Mouse (Mus musculus) T-helper 1 cell (primary cell): Measurements from ENCODE around the gene Fam78a.

Experiments
- in situ Hi-C: fragments of 300-600 bp; cut with MboI, MseI; formaldehyde crosslinking; loops from one replicate; pipeline ENCODE4 v1.15.1; 2025; ENCODE audit warnings: high pct_unique_total_duplicates

Gene Fam78a

DNA sequence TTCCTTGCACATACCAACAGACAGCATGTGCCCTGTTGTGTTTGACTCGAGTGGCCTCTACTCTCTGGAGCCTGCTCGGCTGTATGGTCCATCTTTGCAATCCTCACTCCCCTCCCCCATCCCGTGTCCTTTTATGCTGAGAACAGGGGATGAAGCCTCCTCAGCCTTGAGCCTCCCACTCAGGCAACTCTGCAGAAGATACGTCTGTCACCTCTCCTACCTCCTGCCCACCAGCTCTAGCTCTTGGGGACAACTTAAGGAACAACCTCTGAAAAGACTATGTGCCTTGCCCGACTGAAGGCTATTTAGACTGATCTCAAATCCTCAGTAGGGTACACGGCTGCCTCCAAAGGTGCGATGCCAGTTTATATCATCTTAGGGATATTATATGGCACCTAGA, 18.9 kb upstream of the Fam78a start:
- in situ Hi-C loops, result no loop called here

DNA sequence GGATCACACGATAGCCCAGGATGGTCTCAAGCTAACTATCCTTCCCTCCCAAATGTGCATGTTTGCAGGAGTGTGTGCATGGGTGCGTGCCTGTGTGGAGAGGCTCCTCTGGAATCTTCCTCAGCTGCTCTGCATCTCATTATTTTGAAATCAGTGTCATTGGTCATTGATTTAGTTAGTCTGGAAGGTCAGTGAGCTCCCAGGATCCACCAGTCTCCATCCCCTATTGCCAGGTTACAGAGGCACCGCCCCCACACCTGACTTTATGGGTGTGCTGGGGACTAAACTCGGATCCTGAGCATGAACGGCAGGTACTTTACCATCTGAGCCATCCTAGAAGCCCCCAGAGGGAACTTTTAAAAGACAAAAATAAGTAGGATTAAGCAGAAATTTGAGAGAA, 18.3 kb upstream of the Fam78a start:
- in situ Hi-C loops, result no loop called here

DNA sequence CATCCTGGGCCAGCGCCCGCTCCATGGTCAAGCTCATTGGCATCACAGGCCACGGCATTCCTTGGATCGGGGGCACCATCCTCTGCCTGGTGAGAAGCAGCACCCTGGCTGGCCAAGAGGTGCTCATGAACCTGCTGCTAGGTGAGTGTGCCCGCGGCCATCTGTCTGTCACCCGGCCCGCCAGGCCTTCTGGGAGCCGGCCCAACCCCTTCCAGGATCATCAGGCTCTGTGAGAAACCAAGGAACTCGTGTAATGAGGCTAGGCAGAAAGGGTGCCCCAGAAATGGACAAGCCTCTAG, 11.4 kb upstream of the Fam78a start:
- in situ Hi-C loops, result no loop called here

DNA sequence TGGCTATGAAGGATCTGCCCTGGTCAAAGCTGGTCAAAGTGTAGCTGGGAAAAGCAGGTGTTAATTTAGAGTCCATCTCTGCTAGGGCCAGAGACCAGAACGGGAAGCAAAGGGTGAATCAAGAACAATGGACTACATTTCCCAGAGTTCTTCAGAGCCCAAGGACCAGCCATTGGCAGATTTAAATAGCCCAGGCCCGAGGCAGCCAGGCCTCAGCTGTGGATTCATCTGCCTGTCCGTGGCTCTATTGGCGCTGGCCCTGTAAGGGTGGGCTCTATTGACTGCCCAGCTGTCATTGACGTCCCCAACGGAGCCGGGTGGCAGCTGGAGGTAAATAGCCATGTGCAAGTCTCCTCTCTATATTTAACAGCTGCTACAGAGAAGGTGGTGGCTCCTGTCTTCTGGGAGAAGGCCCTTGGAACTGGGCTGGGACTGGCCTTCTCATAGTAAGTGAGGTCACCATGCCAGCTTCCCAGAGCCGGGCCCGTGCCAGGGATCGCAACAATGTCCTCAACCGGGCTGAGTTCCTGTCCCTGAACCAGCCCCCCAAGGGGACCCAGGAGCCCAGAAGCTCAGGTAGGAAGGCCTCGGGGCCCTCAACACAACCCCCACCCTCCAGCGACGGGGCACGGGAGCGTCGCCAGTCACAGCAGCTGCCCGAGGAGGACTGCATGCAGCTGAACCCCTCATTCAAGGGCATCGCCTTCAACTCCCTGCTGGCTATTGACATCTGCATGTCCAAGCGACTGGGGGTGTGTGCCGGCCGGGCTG, 10.9 kb upstream of the Fam78a start, which contains the start of gene Plpp7:
Gene Plpp7, plus strand, starts transcription at position 178 of the 771 bp plus-strand sequence.
- in situ Hi-C loops, result no loop called here

DNA sequence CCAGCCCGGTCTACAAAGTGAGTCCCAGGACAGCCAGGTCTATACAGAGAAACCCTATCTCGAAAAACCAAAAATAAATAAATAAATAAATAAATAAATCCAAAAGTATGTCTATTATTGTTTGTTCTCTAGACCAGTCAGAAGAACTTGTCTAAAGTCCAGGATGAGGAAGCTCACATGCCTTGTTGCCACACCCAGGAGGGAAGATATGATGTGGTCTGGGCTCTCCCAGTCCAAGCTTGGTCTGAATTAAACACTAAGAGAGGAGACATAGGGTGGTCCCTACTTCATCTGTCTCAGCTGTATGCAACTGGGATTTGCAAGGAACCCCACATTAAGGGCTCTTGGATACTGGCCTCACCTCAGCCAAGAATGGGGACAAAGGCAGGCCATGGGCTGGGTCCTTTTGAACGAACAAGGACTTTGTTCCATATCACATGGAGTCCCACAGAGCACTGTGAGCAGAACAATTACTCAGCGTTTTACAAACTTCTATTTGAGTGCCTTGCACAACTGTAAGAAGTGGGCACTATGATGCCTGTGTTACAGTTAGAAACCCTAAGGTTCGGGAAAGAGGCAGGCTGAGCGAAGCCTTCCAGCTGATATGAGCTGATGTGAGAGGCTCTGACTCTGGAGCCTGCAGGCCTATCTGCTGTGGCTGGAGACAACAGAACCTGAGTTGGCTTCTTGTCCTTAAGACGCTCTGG, 9.5 kb upstream of the Fam78a start:
- in situ Hi-C loops, result no loop called here

DNA sequence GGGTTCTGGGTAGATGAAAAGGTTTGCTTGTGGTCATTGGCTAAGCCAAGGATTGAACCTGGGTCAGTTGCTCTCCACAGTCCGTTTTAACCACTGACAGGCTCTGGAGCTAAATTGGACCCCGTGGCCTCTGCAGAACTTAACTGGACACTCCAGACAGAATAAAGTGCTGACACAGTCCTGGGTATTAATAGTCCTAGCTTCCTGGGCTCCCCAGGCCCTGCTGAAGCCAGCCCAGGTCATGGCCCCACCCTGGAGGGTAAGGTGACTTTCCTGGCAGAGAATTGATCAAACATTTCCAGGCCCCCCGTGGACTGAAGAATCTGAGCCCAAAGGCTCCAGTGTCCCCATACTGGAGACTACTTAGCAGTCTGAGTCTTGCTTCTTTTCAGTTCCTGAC, 7.3 kb upstream of the Fam78a start:
- in situ Hi-C loops, result no loop called here

DNA sequence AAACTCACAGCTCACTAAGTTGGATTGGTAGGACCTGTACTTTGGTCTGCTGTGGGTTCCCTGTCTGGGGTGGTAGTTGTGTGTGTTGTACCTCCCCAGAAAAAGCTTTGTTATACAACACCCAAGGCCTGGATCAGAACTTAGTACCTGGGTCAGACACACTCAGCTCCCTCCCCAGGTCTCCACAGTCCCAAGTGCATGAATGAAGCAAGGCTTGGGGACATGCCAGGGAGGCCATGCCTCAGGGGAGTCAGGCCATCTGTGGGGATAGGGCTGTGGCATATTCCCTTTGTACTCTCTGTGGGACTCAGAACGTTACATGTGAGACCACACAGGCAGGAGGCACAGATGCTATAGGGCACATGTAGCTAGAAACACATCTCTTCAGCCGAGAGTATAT, 5.5 kb upstream of the Fam78a start:
- in situ Hi-C loops, result no loop called here

DNA sequence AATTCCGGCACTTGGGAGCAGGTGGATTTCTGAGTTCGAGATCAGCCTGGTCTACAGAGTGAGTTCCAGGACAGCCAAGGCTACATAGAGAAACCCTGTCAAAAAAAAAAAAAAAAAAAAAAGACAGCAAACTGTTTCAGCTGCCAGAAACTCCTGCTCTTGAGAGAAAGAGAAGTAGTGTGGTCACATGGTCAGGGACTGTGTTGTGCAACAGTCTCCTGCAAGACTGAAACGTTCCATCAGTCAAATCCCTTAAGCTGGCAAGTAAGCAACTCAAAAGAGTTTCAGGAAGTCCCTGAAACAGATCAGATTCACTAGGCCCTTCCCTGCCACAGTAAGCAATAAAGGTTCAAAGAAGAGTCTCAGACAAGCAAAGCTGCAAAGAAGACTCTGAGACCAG, 4.9 kb upstream of the Fam78a start:
- in situ Hi-C loops, result loop anchor here (5.0 kb wide), 1 partner anchor 38 kb away; no protein-coding TSS in a partner anchor

DNA sequence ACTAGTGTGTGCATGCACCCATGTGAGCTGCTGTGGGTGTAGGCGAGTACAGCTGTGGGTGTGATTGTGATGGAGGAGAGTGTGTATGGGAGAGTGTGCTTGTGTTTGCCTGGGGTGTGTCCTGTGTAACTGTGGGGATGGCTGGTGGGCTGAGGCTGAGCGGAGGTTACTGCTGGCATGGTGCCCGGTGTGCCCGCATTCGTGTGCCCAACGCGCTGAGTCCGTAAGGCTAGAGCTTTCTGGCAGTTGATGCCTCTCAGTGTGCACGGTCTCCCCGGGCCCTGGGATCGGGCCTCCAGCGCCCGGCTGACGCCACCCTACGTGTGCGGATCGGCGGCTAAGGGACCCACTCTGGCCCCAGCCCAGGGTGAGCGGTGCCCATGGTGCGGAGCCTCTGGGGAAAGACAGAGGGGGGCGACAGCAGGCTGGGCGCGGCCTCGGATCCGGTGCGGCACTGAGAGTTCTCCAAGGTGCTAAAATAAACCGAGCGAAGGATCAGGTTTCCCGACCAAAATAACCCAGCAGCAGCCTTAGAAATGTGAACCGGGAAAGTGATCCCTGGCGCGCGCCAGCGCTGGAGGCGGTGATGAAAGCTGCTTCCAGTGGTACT, 3.8 kb upstream of the Fam78a start:
- in situ Hi-C loops, result loop anchor here (5.0 kb wide), 1 partner anchor 39 kb away; no protein-coding TSS in a partner anchor

DNA sequence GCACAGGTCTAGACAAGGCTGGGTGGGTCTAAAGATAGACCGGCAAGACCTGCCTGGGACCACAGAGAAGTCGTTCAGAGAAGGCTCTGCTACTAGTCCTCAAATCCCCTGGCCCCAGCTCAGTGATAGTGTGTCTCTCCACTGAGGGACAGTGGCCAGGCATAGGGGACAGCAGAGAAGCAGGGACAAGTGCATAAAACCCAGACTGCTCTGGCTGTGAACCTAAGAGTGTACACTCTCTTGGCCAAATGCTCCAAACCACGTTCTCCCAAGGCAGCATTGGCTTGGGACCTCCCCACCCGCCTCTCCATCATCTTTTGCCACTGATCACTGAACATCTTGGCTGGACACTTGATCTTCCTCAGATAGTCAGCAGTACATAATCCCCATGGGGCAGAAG, 2.9 kb upstream of the Fam78a start:
- in situ Hi-C loops, result loop anchor here (5.0 kb wide), 1 partner anchor 40 kb away; no protein-coding TSS in a partner anchor

DNA sequence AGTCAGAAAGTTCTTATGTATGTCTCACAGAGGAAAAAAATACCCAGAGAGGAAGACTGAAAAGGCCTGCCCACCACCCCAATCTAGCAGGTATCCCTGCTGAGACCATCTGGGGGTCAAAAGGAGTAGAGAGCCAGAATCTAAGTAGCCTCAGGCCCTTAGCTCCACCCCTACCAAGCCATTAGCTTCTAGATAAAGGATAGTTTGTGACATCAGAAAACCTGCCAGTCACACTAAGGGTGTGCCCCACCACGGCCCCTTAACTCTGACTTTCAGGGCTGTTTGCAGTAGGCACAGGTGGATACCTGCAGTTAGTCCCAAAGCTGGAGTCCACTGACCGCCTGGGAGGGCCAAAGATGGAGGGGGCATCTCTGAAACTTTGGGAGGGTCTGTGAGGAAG, 574 bp upstream of the Fam78a start:
- in situ Hi-C loops, result loop anchor here (5.0 kb wide), 1 partner anchor 42 kb away; no protein-coding TSS in a partner anchor

DNA sequence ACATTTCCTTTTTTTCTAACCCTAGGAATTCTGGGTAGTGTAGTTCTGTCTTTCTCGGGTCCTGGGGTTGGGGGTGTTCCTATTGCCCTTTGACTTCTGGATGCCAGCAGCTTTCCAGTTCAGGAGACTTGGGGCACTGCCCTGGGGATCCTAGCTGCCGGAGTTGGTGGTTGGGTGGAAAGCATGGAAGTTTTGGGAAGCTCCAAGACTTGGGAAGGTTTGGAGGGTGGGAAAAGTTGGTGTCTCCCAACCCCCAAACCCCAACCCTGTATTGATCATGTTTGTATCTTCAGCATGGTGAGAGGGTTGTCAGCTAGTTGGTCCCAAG, 179 bp upstream of the Fam78a start:
- in situ Hi-C loops, result loop anchor here (5.0 kb wide), 1 partner anchor 42 kb away; no protein-coding TSS in a partner anchor

DNA sequence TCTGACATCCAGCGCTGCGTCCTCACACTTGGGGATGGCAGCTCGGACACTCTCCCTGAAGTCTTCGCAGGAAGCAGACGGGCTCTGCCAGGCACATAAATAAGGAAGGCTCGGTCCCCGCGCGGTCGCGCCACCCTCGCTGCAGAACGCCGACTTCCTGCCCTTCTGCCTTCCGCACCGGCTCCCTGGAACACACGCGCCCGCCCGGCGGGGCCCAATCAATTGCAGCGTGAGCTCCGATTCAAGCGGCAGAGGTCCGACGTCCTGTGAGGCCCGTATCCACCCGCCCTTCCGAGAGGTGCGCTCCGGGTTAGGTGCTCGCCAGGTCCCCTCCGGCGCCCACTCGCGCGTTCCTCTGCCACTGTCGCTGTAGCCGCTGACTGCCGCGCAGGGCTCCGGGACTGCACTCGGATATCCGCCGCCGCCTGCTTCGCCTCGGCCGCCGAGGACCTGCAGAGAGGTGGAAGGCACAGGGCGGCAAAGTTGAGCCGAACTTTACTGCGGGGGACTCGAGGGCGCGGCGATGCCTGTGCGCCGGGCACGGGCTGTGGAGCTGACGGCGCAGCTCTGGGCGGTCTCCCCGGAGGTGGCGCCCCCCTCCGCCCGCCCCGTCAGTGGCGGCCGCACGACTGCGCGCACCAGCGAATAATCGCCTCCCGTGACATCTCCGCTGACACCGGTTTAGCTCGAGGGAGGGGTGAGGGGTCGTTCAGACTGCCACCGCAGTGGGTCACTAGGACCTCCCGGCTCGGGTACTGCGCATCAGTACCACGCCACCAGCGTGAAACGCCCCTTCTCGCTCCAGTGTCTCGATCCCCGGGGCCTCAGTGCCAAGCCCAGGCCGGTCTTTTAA, 1.3 kb downstream of the Fam78a start:
- in situ Hi-C loops, result no loop called here

DNA sequence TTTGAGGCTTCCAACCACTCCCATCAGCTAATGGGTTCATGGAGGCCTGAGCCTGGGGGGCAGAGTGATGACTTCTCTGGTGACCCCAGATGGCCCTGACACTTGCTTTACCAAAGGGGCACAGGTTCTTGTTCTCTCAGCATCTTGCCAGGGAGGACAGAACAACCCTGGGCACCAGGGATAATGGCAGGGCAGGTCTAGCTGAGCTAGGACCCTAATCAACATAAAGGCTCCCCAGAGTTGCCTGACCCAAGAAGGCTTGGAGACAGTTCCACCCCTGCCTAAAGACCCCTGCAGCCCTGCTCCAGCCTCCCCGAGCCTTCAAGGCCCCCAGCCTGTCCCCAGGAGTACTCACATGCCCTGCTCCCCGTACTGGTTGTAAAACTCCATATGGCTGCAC, 2.4 kb downstream of the Fam78a start:
- in situ Hi-C loops, result no loop called here

DNA sequence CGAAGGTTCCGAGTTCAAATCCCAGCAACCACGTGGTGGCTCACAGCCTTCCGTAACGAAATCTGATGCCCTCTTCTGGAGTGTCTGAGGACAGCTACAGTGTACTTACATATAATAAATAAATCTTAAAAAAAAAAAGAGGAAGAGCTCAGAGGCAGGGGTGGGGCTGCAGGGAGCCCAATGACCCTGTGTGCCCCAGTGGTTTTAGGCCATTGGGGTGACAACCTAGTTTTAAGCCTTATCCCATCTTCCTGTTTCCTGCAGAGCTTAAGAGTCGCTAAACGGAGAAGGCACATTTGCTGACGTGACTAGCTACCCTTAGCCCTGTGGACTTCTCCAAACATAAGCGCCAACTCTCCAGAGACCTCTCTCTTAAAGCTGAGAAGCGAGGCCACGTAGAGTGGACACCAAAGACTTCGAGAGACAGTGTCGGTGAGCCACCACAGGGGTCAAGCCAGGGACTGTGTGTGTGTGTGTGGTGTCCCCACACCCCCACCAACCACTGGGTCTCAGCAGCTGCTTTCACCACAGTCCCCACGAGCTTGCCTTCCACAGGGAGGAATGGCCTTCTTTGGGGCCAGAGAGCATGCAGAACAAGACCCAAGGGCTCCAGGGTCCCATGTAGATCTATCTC, 3.2 kb downstream of the Fam78a start:
- in situ Hi-C loops, result no loop called here

DNA sequence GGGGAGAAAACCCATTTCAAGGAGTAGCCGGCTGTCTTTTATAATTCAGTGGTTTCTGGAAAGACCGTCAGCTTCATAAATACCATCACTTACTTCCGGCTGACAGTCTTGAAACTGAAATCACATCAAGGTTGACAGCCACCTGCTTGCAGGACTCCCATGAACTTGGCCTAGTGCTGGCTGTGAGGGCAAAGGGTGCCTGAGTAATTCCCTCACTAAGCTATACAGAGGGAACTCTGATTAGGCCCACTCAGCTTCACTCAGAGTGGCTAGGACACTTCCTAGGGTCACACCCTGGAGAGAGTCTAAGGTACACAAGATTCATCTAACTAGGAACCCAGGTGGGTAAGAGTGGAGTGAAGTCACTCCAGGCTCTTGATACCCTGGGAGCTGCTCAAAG, 4.0 kb downstream of the Fam78a start:
- in situ Hi-C loops, result no loop called here

DNA sequence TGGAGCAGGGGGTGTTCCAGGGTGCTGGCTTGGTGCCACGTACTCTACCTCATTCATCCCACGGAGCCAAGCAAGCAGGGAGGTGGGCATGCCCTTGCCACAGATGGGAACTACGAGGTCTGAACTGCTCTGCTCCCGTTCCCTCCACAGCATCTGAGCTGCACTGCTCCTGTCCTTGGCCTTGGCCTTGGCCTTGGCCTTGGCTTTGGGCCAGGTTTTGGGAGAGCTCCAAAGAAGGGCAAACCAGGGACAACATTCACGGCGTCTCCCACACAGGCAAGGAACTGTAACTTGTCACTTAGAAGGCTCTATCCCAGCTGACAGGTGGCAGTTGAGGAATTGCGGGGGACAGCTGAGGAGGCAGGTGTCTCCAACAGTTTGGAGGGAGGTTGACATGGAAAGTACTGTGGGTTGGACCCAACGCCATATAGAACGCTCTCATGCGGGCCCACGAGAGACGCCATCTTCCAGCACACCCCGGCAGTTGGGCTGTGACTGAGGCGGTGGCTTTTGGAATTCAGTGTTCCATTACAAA, 5.4 kb downstream of the Fam78a start:
- in situ Hi-C loops, result no loop called here

DNA sequence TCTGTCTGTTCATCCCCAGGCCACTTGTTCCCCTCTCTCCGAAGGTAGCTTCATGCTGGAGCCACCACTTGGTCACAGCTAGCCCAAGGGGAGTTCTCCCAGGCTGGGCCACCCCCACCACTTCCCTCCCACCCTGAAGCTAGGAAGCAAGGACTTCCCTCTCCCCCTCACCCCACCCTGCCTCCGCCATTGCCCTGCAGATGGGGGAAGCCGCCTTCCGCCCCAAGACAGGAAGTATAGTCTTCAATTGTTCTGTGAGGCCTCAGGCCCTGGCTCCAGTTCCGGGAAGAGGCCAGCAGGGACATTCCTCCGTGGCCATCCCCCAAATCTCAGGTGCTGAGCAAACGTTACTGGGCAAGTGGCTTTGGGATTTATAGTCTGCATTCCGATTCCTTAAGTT, 6.1 kb downstream of the Fam78a start:
- in situ Hi-C loops, result no loop called here

DNA sequence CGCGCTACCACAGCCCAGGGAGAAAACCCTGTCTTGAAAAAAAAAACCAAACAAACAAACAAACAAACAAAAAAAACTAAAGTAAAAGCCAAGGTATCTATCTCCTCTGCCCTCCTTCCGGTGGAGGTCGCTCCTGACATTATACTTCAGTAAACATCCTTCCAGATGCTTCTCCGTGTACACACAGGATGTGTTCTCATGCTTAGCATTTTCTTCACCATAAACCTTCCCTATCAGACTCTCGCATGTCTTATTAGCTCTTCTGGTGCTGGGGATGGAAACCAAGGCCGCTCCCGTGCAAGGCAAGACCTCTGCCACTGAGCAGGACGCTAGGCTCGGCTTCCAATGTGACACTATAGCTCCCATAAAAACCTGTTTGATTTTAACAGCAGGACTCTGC, 6.9 kb downstream of the Fam78a start:
- in situ Hi-C loops, result no loop called here

DNA sequence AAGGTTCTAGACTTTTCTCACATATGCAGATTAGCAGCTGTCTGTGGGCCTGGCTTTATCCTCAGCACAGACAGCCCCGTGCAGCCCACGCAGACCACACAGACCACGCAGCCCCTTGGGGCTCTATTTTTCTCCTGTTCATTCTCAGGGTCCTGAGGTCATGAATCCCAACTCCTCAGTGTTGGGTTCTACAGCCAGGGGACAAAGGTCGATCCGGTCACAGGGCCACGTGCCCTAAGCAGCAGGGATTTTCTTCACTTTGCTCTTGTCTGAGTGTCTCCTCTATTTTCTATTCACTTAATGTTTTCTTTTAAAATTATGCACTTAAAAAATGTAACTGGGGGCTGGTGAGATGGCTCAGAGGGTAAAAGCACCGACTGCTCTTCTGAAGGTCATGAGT, 9.3 kb downstream of the Fam78a start:
- in situ Hi-C loops, result no loop called here

DNA sequence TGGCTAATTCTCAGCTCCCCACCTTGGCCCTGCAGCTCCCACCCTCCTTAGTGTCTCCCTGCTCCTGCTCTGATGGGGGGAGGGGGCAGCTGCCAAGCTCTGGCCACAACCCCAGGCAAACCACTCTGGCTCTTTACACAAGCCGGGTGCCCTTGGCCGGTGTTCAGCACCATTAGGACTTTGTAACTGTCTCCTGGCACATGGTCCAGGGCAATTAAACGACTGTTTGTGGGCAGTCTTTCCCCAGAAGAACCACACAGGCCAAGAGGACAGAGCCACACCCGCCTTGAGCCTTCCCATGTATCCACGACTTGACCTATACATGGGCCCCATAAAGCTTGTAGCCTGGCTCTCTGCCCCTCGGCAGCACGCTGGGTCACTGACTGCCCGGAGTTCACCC, 10.3 kb downstream of the Fam78a start:
- in situ Hi-C loops, result no loop called here
